Mouse (Mus musculus) urinary bladder, postnatal 25 days (tissue): ENCODE data around the gene 1700029I15Rik.
A peak's percentile ranks its signal among the peaks of the same experiment; 100 is the strongest.

Source experiments
- DNase-seq: peaks from one replicate; pipeline ENCODE4 v3.0.0; 2022; ENCODE audit warnings: low spot score

The 1700029I15Rik gene

GRCm38 (mm10) chr2:92381901-92382588 lies at the start of gene 1700029I15Rik:
Gene 1700029I15Rik, plus strand, starts transcription at chr2:92382538.
- no peak for DNase-seq

DNA sequence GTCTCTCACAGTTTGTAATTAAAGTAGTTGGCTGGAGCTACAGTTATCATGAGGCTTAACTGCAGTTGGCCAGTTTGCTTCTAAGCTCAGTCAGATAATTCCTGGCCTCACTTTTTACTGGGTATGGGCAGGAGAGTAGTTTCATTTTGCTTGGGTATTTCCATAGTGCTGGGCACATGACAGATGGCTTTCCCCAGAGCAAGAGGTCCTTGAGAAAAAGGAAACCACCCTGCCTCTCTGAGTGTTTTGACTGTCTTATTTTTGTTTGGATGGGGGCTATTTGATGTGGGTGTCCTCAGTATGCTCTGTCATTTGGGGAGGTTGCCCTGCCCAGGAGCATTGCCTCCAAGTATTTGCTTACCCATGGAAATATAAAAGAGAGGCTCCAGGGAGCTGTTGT lies 39.9 kb upstream of the 1700029I15Rik start:
- DNase-seq = no peak

DNA sequence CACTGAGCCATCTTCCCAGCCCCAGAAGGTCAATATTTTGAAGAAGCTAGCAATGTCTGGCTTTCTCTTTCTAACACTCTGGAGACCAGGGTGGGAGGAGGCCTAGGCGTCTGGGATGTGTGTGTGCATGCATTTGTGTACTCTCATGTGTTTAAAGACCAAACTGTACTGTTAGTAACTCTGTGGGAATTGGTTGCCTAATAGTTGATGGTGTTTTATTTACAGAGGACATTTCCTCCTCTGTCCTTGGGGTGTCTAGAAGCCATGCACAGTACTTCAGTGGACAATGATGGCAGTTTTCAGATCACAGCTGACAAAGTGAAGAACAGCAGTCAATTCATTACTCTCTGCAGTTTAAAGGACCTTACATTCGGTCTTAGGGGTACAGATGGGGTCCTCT lies 35.1 kb upstream of the 1700029I15Rik start:
- no peak for DNase-seq

- no peak for DNase-seq
These were observed 32.5 kb upstream of the 1700029I15Rik start for GRCm38 (mm10) chr2:92349589-92350425.

DNA sequence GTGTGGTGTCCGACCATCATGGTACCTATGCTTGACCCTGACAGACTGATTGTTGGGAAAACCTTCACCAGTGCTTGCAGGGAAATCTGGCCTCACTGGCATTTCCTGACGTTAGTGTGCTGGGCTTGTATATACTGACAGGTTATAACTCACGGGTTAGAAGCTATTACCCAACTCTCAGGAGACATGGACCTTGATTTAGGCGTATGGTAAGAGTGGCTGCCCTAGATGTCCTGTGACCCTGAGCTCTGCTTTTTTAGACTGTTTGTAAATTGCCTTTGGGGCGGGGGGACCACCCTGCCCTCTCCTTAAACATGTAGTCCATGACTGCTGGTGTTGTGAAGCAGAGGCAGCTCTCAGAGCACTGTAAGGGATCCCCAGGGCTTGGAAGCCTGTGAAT lies 31.7 kb upstream of the 1700029I15Rik start:
- no peak for DNase-seq

- DNase-seq = no peak
These were observed 28.9 kb upstream of the 1700029I15Rik start for GRCm38 (mm10) chr2:92353402-92353801.

GRCm38 (mm10) chr2:92354224-92354623 lies 28.1 kb upstream of the 1700029I15Rik start:
- no peak for DNase-seq

- no peak for DNase-seq
These were observed 23.0 kb upstream of the 1700029I15Rik start for GRCm38 (mm10) chr2:92359301-92359700.

- DNase-seq = no peak
These were observed 22.0 kb upstream of the 1700029I15Rik start for GRCm38 (mm10) chr2:92360186-92360823.

DNA sequence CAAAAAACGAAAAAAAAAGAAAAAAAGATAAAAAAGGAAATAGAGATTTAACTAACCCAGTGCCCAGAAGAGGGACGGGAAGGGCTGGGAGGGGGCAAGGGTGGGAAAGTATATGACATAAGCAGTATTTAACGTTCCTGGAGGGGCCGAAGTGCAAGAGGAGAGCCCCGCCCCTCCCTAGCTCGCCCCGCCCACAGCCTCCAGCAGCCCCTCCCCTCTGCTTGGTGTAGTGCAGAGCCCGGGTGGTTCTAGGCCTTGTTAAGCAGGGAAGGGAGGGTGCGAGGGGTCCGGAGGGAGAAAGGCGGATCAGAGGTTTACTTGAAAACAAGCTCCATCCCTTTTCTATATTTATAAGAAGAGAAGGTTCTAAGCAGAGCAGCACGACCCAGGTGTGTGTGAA lies 21.4 kb upstream of the 1700029I15Rik start:
- DNase-seq = no peak

DNA sequence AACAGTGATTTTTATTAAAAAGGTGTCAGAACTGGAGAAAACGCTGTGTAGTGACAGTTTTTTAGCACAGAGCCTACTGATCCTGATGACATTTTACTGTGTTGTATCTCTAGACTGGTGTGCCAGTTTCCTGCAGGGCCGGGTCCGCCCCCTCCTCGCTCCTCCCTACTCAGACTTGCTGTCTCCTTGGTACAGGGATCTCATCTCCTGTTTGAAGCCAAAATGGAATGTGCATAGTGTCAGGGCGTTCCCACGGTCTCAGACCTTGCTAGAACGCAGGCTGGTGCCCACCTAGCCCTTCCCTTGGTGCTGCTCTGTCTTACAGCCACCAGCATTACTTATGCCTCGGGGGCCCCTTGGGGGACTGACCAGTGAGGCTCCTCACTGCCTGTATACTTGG lies 20.5 kb upstream of the 1700029I15Rik start:
- DNase-seq = no peak

- no peak for DNase-seq
These were observed 19.6 kb upstream of the 1700029I15Rik start for GRCm38 (mm10) chr2:92362571-92363228.

DNA sequence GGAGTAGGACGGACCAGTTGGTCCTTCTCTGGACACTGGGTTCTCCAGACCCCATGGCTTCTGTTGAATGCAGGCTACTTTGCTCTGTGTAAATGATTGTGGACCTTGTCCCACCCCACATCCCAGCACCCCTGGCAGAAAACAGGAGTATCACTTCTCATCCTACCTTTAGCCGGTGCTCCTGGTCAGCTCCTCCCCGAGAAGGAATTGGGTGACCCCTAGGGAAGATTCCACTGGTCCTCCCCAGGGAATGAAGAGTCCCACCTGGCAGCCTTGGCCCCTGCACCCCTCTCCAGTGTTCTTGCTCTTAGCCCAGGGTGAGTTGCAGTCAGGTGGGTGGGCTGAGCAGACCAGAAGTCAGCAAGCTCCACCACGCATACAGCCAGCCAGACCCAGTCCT lies 18.3 kb upstream of the 1700029I15Rik start:
- DNase-seq = no peak

- no peak for DNase-seq
These were observed 16.8 kb upstream of the 1700029I15Rik start for GRCm38 (mm10) chr2:92365568-92365967.

- DNase-seq = no peak
These were observed 14.8 kb upstream of the 1700029I15Rik start for GRCm38 (mm10) chr2:92367383-92368029.

GRCm38 (mm10) chr2:92370375-92370774 lies 12.0 kb upstream of the 1700029I15Rik start:
- DNase-seq = no peak

DNA sequence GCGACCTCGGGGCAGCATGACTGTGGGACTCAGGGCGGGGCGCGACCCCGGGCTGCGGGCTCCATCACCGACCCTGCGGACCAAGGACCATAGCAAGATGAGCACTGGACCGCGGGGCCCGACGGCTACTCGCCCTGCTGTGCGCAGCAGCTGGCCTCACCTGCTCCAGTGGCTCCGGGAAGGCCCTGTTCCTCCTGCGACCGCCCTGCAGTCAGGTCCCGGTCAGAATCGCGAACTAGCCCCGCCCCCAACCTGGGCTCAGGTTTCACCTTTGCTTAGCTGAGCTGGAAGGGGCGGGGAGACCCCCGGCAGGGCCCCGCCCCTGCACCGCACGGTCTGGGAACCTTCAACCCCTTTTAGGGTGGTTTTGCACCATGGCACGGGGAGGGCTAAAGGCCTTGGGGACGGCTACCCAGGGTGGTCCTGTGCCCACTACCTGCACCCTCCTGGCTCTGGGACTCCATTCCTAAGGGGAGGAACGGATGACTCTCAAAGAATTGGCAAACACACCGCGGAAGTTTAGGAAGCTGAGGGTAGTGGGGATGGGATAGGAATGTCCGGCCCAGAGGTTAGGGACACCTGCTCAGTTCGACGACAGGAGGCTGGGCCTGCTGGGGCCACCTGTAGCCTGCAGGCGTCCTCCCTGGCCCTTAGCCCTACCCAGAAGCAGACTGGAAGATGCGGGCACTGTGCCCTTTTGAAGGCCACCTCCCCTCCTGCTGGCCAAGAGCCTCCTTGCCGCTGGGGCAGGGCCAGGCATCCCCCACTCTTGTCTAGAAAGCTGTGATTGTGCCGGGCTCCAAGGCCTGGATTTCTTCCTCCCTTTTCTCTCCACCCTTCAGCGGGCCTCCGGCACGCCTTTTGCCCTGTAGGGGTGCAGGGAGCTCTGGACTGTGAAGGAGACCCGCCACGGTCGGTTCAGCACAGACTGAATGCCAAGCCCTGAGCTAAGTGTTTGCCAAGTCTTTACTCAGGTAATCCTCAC lies 11.2 kb upstream of the 1700029I15Rik start:
- peak; percentile 74 for DNase-seq

DNA sequence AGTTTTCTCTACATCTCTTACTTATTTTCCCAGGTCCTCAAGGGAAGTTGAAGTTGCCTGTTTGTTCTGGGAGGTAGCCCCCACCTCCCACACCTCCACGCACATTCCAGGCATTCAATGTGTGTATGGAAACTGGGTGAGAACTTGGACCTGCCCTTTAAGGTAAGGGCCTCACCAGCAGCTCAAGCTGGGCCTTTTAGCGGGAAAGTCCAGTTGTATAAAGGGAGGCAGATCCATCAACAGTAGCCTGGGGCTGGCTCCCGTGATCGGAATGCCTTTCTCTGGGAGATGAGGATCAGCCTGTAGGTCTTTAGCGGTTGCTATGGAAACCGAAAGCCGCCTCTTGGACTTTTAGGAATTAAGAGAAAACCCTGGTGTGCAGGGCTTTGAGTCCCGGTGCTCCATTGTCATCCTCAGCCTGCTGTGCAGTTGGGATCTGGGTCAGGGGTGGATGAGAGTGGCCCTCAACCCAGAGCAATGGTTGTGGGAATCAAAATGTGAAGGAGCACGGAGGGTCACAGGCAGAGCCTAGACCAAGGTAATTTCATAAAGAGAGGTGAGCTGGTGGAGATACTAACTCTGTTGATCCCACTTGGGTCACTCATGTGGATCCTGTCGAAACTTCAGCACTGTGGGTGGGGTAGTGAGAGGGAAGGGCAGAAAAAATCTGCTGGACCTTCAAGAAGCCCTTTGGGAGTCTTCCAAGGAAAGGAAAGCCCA lies 10.2 kb upstream of the 1700029I15Rik start:
- no peak for DNase-seq

DNA sequence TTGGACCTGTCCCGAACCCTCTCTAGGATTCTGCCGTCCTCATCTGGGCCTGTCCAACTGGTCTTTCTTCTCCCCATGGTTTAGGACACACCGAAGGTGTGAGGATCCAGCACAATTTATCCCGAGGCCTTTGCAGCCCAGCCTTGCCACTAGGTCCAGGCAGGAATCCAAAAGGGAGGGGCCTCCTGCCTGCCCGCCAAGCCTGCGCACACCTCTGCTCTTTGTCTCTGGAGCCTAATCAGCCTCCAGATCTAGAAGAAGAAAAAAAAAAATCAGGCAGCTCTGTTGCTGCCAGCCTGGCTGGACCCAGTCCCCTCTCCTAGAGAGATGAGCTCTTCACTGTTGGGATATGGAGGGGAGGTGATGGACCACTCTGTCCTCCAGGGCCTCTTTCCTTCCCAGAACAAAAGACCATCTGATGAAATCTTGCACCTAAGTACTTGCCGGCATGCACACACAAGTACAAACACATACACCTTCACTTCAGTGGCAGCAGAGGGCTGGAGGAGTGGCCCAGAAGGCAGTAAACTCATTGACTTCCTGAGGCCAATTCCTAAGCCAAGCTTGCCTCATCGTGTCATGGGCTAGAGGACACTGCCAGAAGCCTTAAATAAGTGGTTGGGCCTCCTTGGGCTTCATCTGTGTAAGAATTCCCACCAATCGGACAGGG lies 9.4 kb upstream of the 1700029I15Rik start:
- DNase-seq = peak; percentile 33
